Mouse (Mus musculus): ENCODE results near the gene Dhrs4. TPM values are rescaled to one million over a fixed set of nuclear protein-coding genes. Genes with fewer than 3 reads are reported as not detected.

Dhrs4 gene
- polyA plus RNA-seq (2012; rRNA removed): 45.3 and 46.0 TPM in 2 replicates

DNA sequence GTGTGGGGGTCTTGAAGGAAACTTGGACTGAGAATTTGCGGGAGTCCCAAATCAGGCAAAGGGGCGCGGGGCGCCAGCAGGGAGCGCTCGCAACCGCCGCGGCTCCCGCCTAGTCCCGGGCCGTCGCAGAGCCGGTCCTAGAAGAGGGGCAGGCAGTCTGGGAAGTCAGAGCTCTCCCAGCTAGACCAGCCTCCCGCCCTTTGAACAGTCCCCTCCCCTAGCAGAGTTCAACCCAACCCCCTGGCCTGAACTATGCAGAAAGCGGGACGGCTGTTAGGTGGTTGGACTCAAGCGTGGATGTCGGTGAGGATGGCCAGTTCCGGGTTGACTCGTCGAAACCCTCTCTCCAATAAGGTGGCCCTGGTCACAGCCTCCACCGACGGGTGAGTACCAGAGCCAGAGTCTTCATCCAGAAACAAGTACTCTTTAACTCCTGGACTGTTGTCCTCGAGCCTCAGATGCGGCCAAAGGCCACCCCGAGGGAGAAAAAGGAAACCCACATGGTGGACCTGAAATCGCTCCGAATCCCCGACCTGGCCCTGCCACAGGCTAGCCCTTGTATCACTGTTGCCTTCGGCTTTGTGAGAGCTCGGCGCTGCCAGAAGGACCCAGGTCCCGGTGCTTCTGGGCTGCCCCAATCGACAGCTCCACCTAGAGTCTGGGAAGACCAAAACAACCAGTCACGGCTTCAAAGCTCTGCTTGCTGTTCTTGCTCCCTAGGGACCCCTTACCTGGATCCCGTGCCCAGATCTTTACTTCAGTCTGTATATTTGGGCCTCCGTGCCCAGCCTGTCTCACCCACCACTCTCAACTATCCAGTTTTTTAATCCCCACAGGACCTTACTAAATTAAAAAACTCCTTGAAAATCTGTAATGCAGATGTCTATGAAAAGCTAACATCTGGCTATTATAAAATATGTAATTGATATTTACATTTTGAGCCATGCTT, at the start of gene Dhrs4:
Gene Dhrs4, plus strand, starts transcription at position 108 of the 949 bp plus-strand sequence.

DNA sequence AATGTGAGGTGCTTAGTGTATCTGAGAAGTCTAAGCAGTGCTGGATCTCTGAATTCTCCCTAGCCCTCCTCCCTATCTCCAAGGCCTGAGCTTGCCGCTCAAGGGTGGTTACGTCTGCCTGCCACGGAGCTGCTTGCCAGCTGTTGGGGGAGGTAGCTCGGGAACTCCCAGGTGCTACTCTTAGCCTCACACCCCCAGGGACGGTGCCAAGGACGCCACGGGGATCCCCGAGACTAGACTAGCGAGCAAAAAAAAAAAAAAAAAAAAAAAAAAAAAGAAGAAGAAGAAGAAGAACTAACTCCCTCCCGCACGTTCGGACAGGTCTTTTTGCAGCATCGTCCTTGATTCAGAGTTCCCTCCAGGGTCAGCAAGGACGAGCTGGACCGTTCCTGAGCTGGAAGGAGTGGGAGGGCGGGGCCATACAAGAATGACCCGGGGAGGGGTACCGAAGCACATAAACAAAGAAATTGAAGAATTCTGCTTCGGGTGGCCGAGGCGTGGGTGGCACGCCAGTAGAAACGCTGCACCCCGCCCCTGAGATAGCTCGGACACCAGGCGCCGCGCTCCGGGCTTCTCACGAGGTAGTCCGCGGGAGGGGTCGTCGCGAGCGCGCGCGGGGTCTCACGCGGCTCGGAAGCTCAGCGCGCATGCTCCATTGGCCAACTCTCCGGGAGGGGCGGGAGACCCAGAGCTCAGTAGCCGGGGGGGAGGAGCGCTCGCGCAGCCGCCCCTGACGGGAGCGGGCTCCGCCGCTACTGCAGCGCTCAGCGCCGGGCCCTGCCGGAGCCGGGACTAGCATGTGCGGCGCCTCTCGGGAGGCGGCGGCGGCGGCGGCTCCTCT, 12.0 kb downstream of the Dhrs4 start, which contains the start of gene Carmil3:
Gene Carmil3, plus strand, starts transcription at position 291 of the 841 bp plus-strand sequence.

GRCm38 (mm10) chr14:55510125-55510731, 31.7 kb downstream of the Dhrs4 start, which contains the start of gene Cpne6:
Cpne6 (plus strand) TSS chr14:55510445.

GRCm38 (mm10) chr14:55524785-55525184, 46.2 kb downstream of the Dhrs4 start, which contains the start of gene Nrl:
Nrl (minus strand) TSS chr14:55524981.

Other genes starting within 250 kb of the Dhrs4 start
- gene Carmil3, start 11.9 kb downstream of the Dhrs4 start, polyA plus RNA-seq (2012; rRNA removed): 2.0 and 2.3 TPM in 2 replicates
- gene Cpne6, start 31.7 kb downstream of the Dhrs4 start, polyA plus RNA-seq (2012; rRNA removed): 0.06 and 0.08 TPM in 2 replicates
- 0.01 TPM in 1 of 2 replicates, not detected in the other for gene Nrl, start 46.2 kb downstream of the Dhrs4 start, polyA plus RNA-seq (2012; rRNA removed)
- 21.6 and 22.1 TPM in 2 replicates for gene Pck2, start 61.5 kb downstream of the Dhrs4 start, polyA plus RNA-seq (2012; rRNA removed)
- gene Dcaf11, start 81.2 kb downstream of the Dhrs4 start, polyA plus RNA-seq (2012; rRNA removed): 29.4 and 35.9 TPM in 2 replicates
- 0.76 and 0.83 TPM in 2 replicates for gene A730061H03Rik, start 81.6 kb downstream of the Dhrs4 start, polyA plus RNA-seq (2012; rRNA removed)
- 0.20 and 0.69 TPM in 2 replicates for gene Fitm1, start 96.9 kb downstream of the Dhrs4 start, polyA plus RNA-seq (2012; rRNA removed)
- gene Psme1, start 99.4 kb downstream of the Dhrs4 start, polyA plus RNA-seq (2012; rRNA removed): 49.6 and 57.9 TPM in 2 replicates
- 17.8 and 19.8 TPM in 2 replicates for gene Emc9, start 106.5 kb downstream of the Dhrs4 start, polyA plus RNA-seq (2012; rRNA removed)
- gene Psme2, start 112.4 kb downstream of the Dhrs4 start, polyA plus RNA-seq (2012; rRNA removed): 63.6 and 64.0 TPM in 2 replicates
- gene Rnf31, start 113.0 kb downstream of the Dhrs4 start, polyA plus RNA-seq (2012; rRNA removed): 5.9 and 7.5 TPM in 2 replicates
- gene Irf9, start 124.8 kb downstream of the Dhrs4 start, polyA plus RNA-seq (2012; rRNA removed): 17.6 and 23.7 TPM in 2 replicates
- 1.7 and 2.1 TPM in 2 replicates for gene Rec8, start 139.3 kb downstream of the Dhrs4 start, polyA plus RNA-seq (2012; rRNA removed)
- 24.1 TPM in 2 replicates for gene Ipo4, start 157.2 kb downstream of the Dhrs4 start, polyA plus RNA-seq (2012; rRNA removed)
- gene Gm49378, start 159.1 kb downstream of the Dhrs4 start, polyA plus RNA-seq (2012; rRNA removed): 1.5 and 1.6 TPM in 2 replicates
- 25.0 and 29.3 TPM in 2 replicates for gene Tm9sf1, start 165.0 kb downstream of the Dhrs4 start, polyA plus RNA-seq (2012; rRNA removed)
- gene Tssk4, start 171.4 kb downstream of the Dhrs4 start, polyA plus RNA-seq (2012; rRNA removed): 0.35 and 0.44 TPM in 2 replicates
- gene Mdp1, start 181.8 kb downstream of the Dhrs4 start, polyA plus RNA-seq (2012; rRNA removed): 14.2 and 15.2 TPM in 2 replicates
- gene Gmpr2, start 193.2 kb downstream of the Dhrs4 start, polyA plus RNA-seq (2012; rRNA removed): 13.3 and 16.5 TPM in 2 replicates
- 177 and 195 TPM in 2 replicates for gene Nedd8, start 193.4 kb downstream of the Dhrs4 start, polyA plus RNA-seq (2012; rRNA removed)
- 15.3 and 17.8 TPM in 2 replicates for gene Tinf2, start 203.1 kb downstream of the Dhrs4 start, polyA plus RNA-seq (2012; rRNA removed)
- 2.4 and 2.5 TPM in 2 replicates for gene Tgm1, start 235.2 kb downstream of the Dhrs4 start, polyA plus RNA-seq (2012; rRNA removed)
- gene Rabggta, start 243.5 kb downstream of the Dhrs4 start, polyA plus RNA-seq (2012; rRNA removed): 10.6 and 12.3 TPM in 2 replicates